Mouse (Mus musculus): ENCODE measurements around the gene Myt1l.

DNA sequence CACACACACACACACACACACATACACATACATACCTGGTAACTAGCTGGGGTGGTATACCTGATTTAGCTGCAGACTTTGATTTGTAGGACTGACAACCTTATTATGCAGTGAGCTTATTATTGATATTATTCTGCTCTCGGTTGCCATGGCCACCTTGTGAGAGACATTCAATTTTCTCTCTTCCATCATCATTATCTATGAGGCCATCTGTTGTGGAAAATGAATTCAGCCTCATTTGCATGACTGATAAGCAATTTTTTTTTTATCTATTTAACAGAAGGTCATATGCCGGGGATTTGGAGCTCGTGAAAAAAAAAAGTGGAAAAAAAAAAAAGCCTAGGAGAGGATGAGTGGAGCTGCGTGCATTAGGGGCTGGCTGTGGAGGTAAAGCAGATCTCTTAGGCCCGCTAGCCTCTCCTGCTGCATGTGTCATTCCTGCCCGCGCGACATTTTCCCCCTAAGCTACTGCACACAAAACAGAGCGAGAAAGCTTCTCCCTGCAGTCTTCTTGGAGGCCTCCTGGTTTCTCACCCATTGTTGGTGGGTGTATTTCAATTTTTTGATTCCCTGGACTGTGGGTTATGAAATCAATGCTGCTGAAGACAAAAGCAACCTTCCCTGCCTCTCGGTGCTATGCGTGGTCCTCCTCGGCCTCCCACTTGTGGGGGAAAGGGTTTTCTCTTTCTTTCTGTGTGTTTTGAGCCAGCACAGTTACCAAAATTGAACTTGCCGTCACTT lies at the start of gene Myt1l:
- TF ChIP-seq CTCF (IDR thresholded peaks at IDR 0.05; ENCODE audit: control insufficient read depth, insufficient read depth, low read length) (no peak), POLR2A (IDR thresholded peaks at IDR 0.05; ENCODE audit: borderline replicate concordance, control insufficient read depth, low read depth, low read length) (no peak)
